Mouse (Mus musculus): ENCODE results near the gene Lrrc28. TPM values are rescaled to one million over a fixed set of nuclear protein-coding genes. Genes with fewer than 3 reads are reported as not detected.

Gene Lrrc28
- polyA plus RNA-seq, 1 experiment from 2014 or later: 23.5 TPM

- Histone ChIP-seq H3K4me1 (peaks cover 28% of the 10 kb centered on the region), H3K9ac (peak overlapping the region; percentile 91), H3K27ac (no peak overlapping the region), H3K9me3 (no peaks in the 10 kb centered on the region), H3K36me3 (peaks cover 5% of the 10 kb centered on the region), H3K27me3 (no peaks in the 10 kb centered on the region), H3K4me3 (peak overlapping the region; percentile 80), H3K4me2 (peak overlapping the region; percentile 66)
- no peak for ATAC-seq (ENCODE audit: insufficient number of reproducible peaks, insufficient read depth, low FRiP score, low TSS enrichment, low read depth)
- WGBS: 36% methylated on average over 8 of the region's 8 CpGs
Observed at GRCm38 (mm10) chr7:67644291-67644690, 777 bp downstream of the Lrrc28 start.

- WGBS: 92% methylated on average over 9 of the region's 9 CpGs
- no peak overlapping the region for H3K9ac ChIP-seq
- peaks cover 5% of the 10 kb centered on the region for H3K36me3 ChIP-seq
- no peak for ATAC-seq (ENCODE audit: insufficient number of reproducible peaks, insufficient read depth, low FRiP score, low TSS enrichment, low read depth)
- no peaks in the 10 kb centered on the region for H3K27me3 ChIP-seq
- H3K4me2 ChIP-seq: no peak overlapping the region
- no peak overlapping the region for H3K27ac ChIP-seq
- peaks cover 17% of the 10 kb centered on the region for H3K4me1 ChIP-seq
- H3K4me3 ChIP-seq: no peak overlapping the region
- H3K9me3 ChIP-seq: no peaks in the 10 kb centered on the region
Observed at GRCm38 (mm10) chr7:67642955-67643354, 2.1 kb downstream of the Lrrc28 start.

GRCm38 (mm10) chr7:67639006-67639405 lies 6.1 kb downstream of the Lrrc28 start:
- Histone ChIP-seq H3K9ac (no peak overlapping the region), H3K4me1 (peaks cover 4% of the 10 kb centered on the region), H3K4me3 (no peak overlapping the region), H3K27me3 (no peaks in the 10 kb centered on the region), H3K4me2 (no peak overlapping the region), H3K9me3 (no peaks in the 10 kb centered on the region), H3K27ac (no peak overlapping the region), H3K36me3 (peaks cover 17% of the 10 kb centered on the region)
- ATAC-seq (ENCODE audit: insufficient number of reproducible peaks, insufficient read depth, low FRiP score, low TSS enrichment, low read depth): no peak
- 82% methylated on average over 3 of the region's 3 CpGs for WGBS

- 52% methylated on average over 2 of the region's 2 CpGs for WGBS
Observed at GRCm38 (mm10) chr7:67636161-67636560, 8.9 kb downstream of the Lrrc28 start.

GRCm38 (mm10) chr7:67634210-67634609 lies 10.9 kb downstream of the Lrrc28 start:
- no peak for ATAC-seq (ENCODE audit: insufficient number of reproducible peaks, insufficient read depth, low FRiP score, low TSS enrichment, low read depth)
- H3K9ac ChIP-seq: no peak overlapping the region

More at GRCm38 (mm10) chr7:67636161-67636560, 8.9 kb downstream of the Lrrc28 start:
- Histone ChIP-seq H3K27ac (no peak overlapping the region), H3K4me3 (no peak overlapping the region), H3K4me2 (no peak overlapping the region), H3K27me3 (no peaks in the 10 kb centered on the region), H3K9ac (no peak overlapping the region), H3K9me3 (no peaks in the 10 kb centered on the region), H3K36me3 (peaks cover 22% of the 10 kb centered on the region), H3K4me1 (no peaks in the 10 kb centered on the region)
- no peak for ATAC-seq (ENCODE audit: insufficient number of reproducible peaks, insufficient read depth, low FRiP score, low TSS enrichment, low read depth)

GRCm38 (mm10) chr7:67632380-67632779 lies 12.7 kb downstream of the Lrrc28 start:
- ATAC-seq (ENCODE audit: insufficient number of reproducible peaks, insufficient read depth, low FRiP score, low TSS enrichment, low read depth): no peak
- Histone ChIP-seq H3K4me3 (no peak overlapping the region), H3K4me1 (peaks cover 4% of the 10 kb centered on the region), H3K9me3 (no peaks in the 10 kb centered on the region), H3K27me3 (no peaks in the 10 kb centered on the region), H3K27ac (no peak overlapping the region), H3K9ac (no peak overlapping the region), H3K4me2 (no peak overlapping the region), H3K36me3 (peaks cover 17% of the 10 kb centered on the region)
- WGBS: 85% methylated on average over 5 of the region's 5 CpGs

More at GRCm38 (mm10) chr7:67634210-67634609, 10.9 kb downstream of the Lrrc28 start:
- no peak overlapping the region for H3K27ac ChIP-seq
- H3K4me3 ChIP-seq: no peak overlapping the region
- H3K9me3 ChIP-seq: no peaks in the 10 kb centered on the region
- H3K36me3 ChIP-seq: peaks cover 17% of the 10 kb centered on the region
- H3K4me1 ChIP-seq: peaks cover 4% of the 10 kb centered on the region
- H3K4me2 ChIP-seq: no peak overlapping the region
- 94% methylated on average over 3 of the region's 3 CpGs for WGBS
- H3K27me3 ChIP-seq: no peaks in the 10 kb centered on the region

GRCm38 (mm10) chr7:67630817-67631216 lies 14.3 kb downstream of the Lrrc28 start:
- H3K4me2 ChIP-seq: no peak overlapping the region
- 10% methylated on average over 2 of the region's 2 CpGs for WGBS
- peaks cover 4% of the 10 kb centered on the region for H3K4me1 ChIP-seq
- no peak overlapping the region for H3K9ac ChIP-seq
- H3K27me3 ChIP-seq: no peaks in the 10 kb centered on the region
- ATAC-seq (ENCODE audit: insufficient number of reproducible peaks, insufficient read depth, low FRiP score, low TSS enrichment, low read depth): no peak
- peaks cover 20% of the 10 kb centered on the region for H3K36me3 ChIP-seq
- H3K9me3 ChIP-seq: no peaks in the 10 kb centered on the region
- no peak overlapping the region for H3K4me3 ChIP-seq
- H3K27ac ChIP-seq: 0 out of 2 replicates have a peak overlapping the region, but pooled peaks have one; percentile 11

GRCm38 (mm10) chr7:67629681-67630080 lies 15.4 kb downstream of the Lrrc28 start:
- H3K9ac ChIP-seq: no peak overlapping the region
- WGBS: 56% methylated on average over 5 of the region's 5 CpGs
- no peak overlapping the region for H3K4me3 ChIP-seq
- H3K27ac ChIP-seq: no peak overlapping the region
- peaks cover 4% of the 10 kb centered on the region for H3K4me1 ChIP-seq
- H3K36me3 ChIP-seq: peaks cover 17% of the 10 kb centered on the region
- H3K4me2 ChIP-seq: no peak overlapping the region
- ATAC-seq (ENCODE audit: insufficient number of reproducible peaks, insufficient read depth, low FRiP score, low TSS enrichment, low read depth): no peak
- H3K9me3 ChIP-seq: no peaks in the 10 kb centered on the region
- H3K27me3 ChIP-seq: no peaks in the 10 kb centered on the region

GRCm38 (mm10) chr7:67626671-67627070 lies 18.4 kb downstream of the Lrrc28 start:
- no peak for ATAC-seq (ENCODE audit: insufficient number of reproducible peaks, insufficient read depth, low FRiP score, low TSS enrichment, low read depth)
- WGBS: 87% methylated on average over 5 of the region's 5 CpGs

GRCm38 (mm10) chr7:67622151-67622550 lies 22.9 kb downstream of the Lrrc28 start:
- Histone ChIP-seq H3K9ac (no peak overlapping the region), H3K4me1 (peaks cover 11% of the 10 kb centered on the region), H3K36me3 (peaks cover 7% of the 10 kb centered on the region), H3K27ac (no peak overlapping the region), H3K4me2 (no peak overlapping the region), H3K4me3 (no peak overlapping the region), H3K9me3 (no peaks in the 10 kb centered on the region), H3K27me3 (no peaks in the 10 kb centered on the region)
- no peak for ATAC-seq (ENCODE audit: insufficient number of reproducible peaks, insufficient read depth, low FRiP score, low TSS enrichment, low read depth)
- WGBS: 69% methylated on average over 3 of the region's 3 CpGs

More at GRCm38 (mm10) chr7:67626671-67627070, 18.4 kb downstream of the Lrrc28 start:
- Histone ChIP-seq H3K36me3 (peaks cover 8% of the 10 kb centered on the region), H3K4me1 (peaks cover 4% of the 10 kb centered on the region), H3K4me2 (no peak overlapping the region), H3K9ac (no peak overlapping the region), H3K27me3 (no peaks in the 10 kb centered on the region), H3K4me3 (no peak overlapping the region), H3K27ac (no peak overlapping the region), H3K9me3 (no peaks in the 10 kb centered on the region)

- Histone ChIP-seq H3K9ac (no peak overlapping the region), H3K36me3 (no peaks in the 10 kb centered on the region), H3K4me3 (no peak overlapping the region), H3K4me1 (peaks cover 11% of the 10 kb centered on the region), H3K4me2 (no peak overlapping the region), H3K27me3 (no peaks in the 10 kb centered on the region), H3K9me3 (no peaks in the 10 kb centered on the region), H3K27ac (no peak overlapping the region)
- ATAC-seq (ENCODE audit: insufficient number of reproducible peaks, insufficient read depth, low FRiP score, low TSS enrichment, low read depth): no peak
- WGBS: 54% methylated on average over 4 of the region's 4 CpGs
Observed at GRCm38 (mm10) chr7:67619836-67620235, 25.2 kb downstream of the Lrrc28 start.

GRCm38 (mm10) chr7:67618316-67618715 lies 26.8 kb downstream of the Lrrc28 start:
- Histone ChIP-seq H3K4me1 (peaks cover 19% of the 10 kb centered on the region), H3K27ac (no peak overlapping the region)
- ATAC-seq (ENCODE audit: insufficient number of reproducible peaks, insufficient read depth, low FRiP score, low TSS enrichment, low read depth): no peak

More at GRCm38 (mm10) chr7:67618316-67618715, 26.8 kb downstream of the Lrrc28 start:
- Histone ChIP-seq H3K9ac (no peak overlapping the region), H3K9me3 (no peaks in the 10 kb centered on the region), H3K27me3 (no peaks in the 10 kb centered on the region), H3K36me3 (no peaks in the 10 kb centered on the region), H3K4me3 (no peak overlapping the region), H3K4me2 (no peak overlapping the region)
- 53% methylated on average over 3 of the region's 3 CpGs for WGBS

Data from embryonic facial prominence, embryonic 13.5 days (tissue).